Mouse (Mus musculus): ENCODE results near the gene 1700034J05Rik.

1700034J05Rik gene

GRCm38 (mm10) chr6:146954258-146954657 lies at the start of gene 1700034J05Rik:
TSS of gene 1700034J05Rik (minus strand) at chr6:146954422.
- no peak for DNase-seq (ENCODE audit: low spot score in 2 of 2)

- DNase-seq (ENCODE audit: low spot score in 2 of 2), result no peak
Observed at GRCm38 (mm10) chr6:146999755-147000154, 45.5 kb upstream of the 1700034J05Rik start.

GRCm38 (mm10) chr6:146999302-146999701 lies 45.1 kb upstream of the 1700034J05Rik start:
- DNase-seq (ENCODE audit: low spot score in 2 of 2), result no peak

- DNase-seq (ENCODE audit: low spot score in 2 of 2), result no peak
Observed at GRCm38 (mm10) chr6:146998710-146999109, 44.5 kb upstream of the 1700034J05Rik start.

GRCm38 (mm10) chr6:146997006-146997405 lies 42.8 kb upstream of the 1700034J05Rik start:
- no peak for DNase-seq (ENCODE audit: low spot score in 2 of 2)

- DNase-seq (ENCODE audit: low spot score in 2 of 2), result no peak
Observed at GRCm38 (mm10) chr6:146995878-146996277, 41.7 kb upstream of the 1700034J05Rik start.

- no peak for DNase-seq (ENCODE audit: low spot score in 2 of 2)
Observed at GRCm38 (mm10) chr6:146995391-146995790, 41.2 kb upstream of the 1700034J05Rik start.

GRCm38 (mm10) chr6:146994236-146994635 lies 40.0 kb upstream of the 1700034J05Rik start:
- DNase-seq (ENCODE audit: low spot score in 2 of 2), result peak in 1 of 2 experiments; percentile 67

GRCm38 (mm10) chr6:146984569-146984968 lies 30.3 kb upstream of the 1700034J05Rik start:
- no peak for DNase-seq (ENCODE audit: low spot score in 2 of 2)

GRCm38 (mm10) chr6:146981249-146981835 lies 27.1 kb upstream of the 1700034J05Rik start:
- DNase-seq (ENCODE audit: low spot score in 2 of 2), result no peak

GRCm38 (mm10) chr6:146979953-146980352 lies 25.7 kb upstream of the 1700034J05Rik start:
- no peak for DNase-seq (ENCODE audit: low spot score in 2 of 2)

- DNase-seq (ENCODE audit: low spot score in 2 of 2), result peak in 1 of 2 experiments; percentile 26
Observed at GRCm38 (mm10) chr6:146979115-146979744, 25.0 kb upstream of the 1700034J05Rik start.

- no peak for DNase-seq (ENCODE audit: low spot score in 2 of 2)
Observed at GRCm38 (mm10) chr6:146978691-146979114, 24.5 kb upstream of the 1700034J05Rik start.

- no peak for DNase-seq (ENCODE audit: low spot score in 2 of 2)
Observed at GRCm38 (mm10) chr6:146976446-146976845, 22.2 kb upstream of the 1700034J05Rik start.

- DNase-seq (ENCODE audit: low spot score in 2 of 2), result no peak
Observed at GRCm38 (mm10) chr6:146973830-146974229, 19.6 kb upstream of the 1700034J05Rik start.

- no peak for DNase-seq (ENCODE audit: low spot score in 2 of 2)
Observed at GRCm38 (mm10) chr6:146973406-146973805, 19.2 kb upstream of the 1700034J05Rik start.

- DNase-seq (ENCODE audit: low spot score in 2 of 2), result no peak
Observed at GRCm38 (mm10) chr6:146972740-146973139, 18.5 kb upstream of the 1700034J05Rik start.

- DNase-seq (ENCODE audit: low spot score in 2 of 2), result no peak
Observed at GRCm38 (mm10) chr6:146972009-146972408, 17.8 kb upstream of the 1700034J05Rik start.

- DNase-seq (ENCODE audit: low spot score in 2 of 2), result no peak
Observed at GRCm38 (mm10) chr6:146971366-146971765, 17.1 kb upstream of the 1700034J05Rik start.

GRCm38 (mm10) chr6:146970811-146971210 lies 16.6 kb upstream of the 1700034J05Rik start:
- DNase-seq (ENCODE audit: low spot score in 2 of 2), result no peak

- no peak for DNase-seq (ENCODE audit: low spot score in 2 of 2)
Observed at GRCm38 (mm10) chr6:146967836-146968235, 13.6 kb upstream of the 1700034J05Rik start.

GRCm38 (mm10) chr6:146966446-146967019 lies 12.3 kb upstream of the 1700034J05Rik start:
- no peak for DNase-seq (ENCODE audit: low spot score in 2 of 2)
